7 mouse cellular contexts compared by ENCODE assay signal in genomic region chr12:31498936-31499313, GRCm38 (mm10). TPM values are rescaled to one million over a fixed set of nuclear protein-coding genes. Genes with fewer than 3 reads are reported as not detected.
DNase-seq lines count a peak whose midpoint lies in the region; ATAC-seq and TF ChIP-seq lines count a peak whose summit lies in the region.

No protein-coding gene starts in this region.

- H3K9ac ChIP-seq in limb, embryonic 15.5 days: peak overlapping the region; percentile 76
- peak overlapping the region; percentile 89 for H3K9ac ChIP-seq in neural tube, embryonic 14.5 days (replicated peaks; ENCODE audit: low read depth, low read length)

- intact Hi-C loops in gastrocnemius, postnatal 36 days (cut with DNase I): loop anchor here (10.0 kb wide), 1 partner anchor 124 kb away; no protein-coding TSS in a partner anchor

- DNase-seq in spleen, adult 2 months (ENCODE audit: low read depth in 1 of 2, low spot score in 2 of 2): no peak
- DNase-seq in spleen, postnatal 10 days (ENCODE audit: low spot score in 2 of 2): no peak
- DNase-seq in gastrocnemius, postnatal 4 days (ENCODE audit: low spot score in 2 of 2): no peak
- DNase-seq in gastrocnemius, postnatal 36 days: no peak

- peaks cover 9% of the 10 kb centered on the region for H3K4me1 ChIP-seq in spleen, adult 2 months (ENCODE audit: control insufficient read depth, insufficient read depth, insufficient read length)
- peaks cover 27% of the 10 kb centered on the region for H3K4me1 ChIP-seq in erythroblast, embryonic 14.5 days (ENCODE audit: control insufficient read depth)
- H3K4me1 ChIP-seq in limb, embryonic 15.5 days: peaks cover 13% of the 10 kb centered on the region
- H3K4me1 ChIP-seq in neural tube, embryonic 14.5 days (ENCODE audit: control insufficient read depth, insufficient read depth, low read length): peaks cover 15% of the 10 kb centered on the region; the same call in 1 of the 2 replicates

- H3K36me3 ChIP-seq in spleen, adult 2 months (ENCODE audit: control insufficient read depth, insufficient read depth, low read length): peaks cover under 1% of the 10 kb centered on the region; the same call in 1 of the 2 replicates
- peaks cover 9% of the 10 kb centered on the region for H3K36me3 ChIP-seq in erythroblast, embryonic 14.5 days (ENCODE audit: control insufficient read depth)
- H3K36me3 ChIP-seq in limb, embryonic 15.5 days: peaks cover 5% of the 10 kb centered on the region
- peaks cover under 1% of the 10 kb centered on the region; the same call in 1 of the 2 replicates for H3K36me3 ChIP-seq in neural tube, embryonic 14.5 days (ENCODE audit: control insufficient read depth, insufficient read depth, low read length)

- no peaks in the 10 kb centered on the region for H3K9me3 ChIP-seq in erythroblast, embryonic 14.5 days (ENCODE audit: control insufficient read depth, low read length)
- H3K9me3 ChIP-seq in limb, embryonic 15.5 days: no peaks in the 10 kb centered on the region
- no peaks in the 10 kb centered on the region for H3K9me3 ChIP-seq in neural tube, embryonic 14.5 days (ENCODE audit: control insufficient read depth, low read length)

- no peak for TF ChIP-seq POLR2A in spleen, adult 2 months (IDR thresholded peaks at IDR 0.05; ENCODE audit: low read depth, low read length)

- ATAC-seq in limb, embryonic 15.5 days (ENCODE audit: insufficient number of reproducible peaks, low FRiP score, low TSS enrichment, low read depth): no peak
- ATAC-seq in neural tube, embryonic 14.5 days (ENCODE audit: low read depth): peak; percentile 2; the same call in 1 of the 2 replicates

- H3K27me3 ChIP-seq in spleen, adult 2 months (ENCODE audit: control insufficient read depth, insufficient read depth, low read length): no peaks in the 10 kb centered on the region
- H3K27me3 ChIP-seq in erythroblast, embryonic 14.5 days (ENCODE audit: control insufficient read depth): no peaks in the 10 kb centered on the region
- no peaks in the 10 kb centered on the region for H3K27me3 ChIP-seq in limb, embryonic 15.5 days
- H3K27me3 ChIP-seq in neural tube, embryonic 14.5 days (ENCODE audit: control insufficient read depth, insufficient read depth, low read length): no peaks in the 10 kb centered on the region

- no peak for TF ChIP-seq CTCF in spleen, adult 2 months (IDR thresholded peaks at IDR 0.05; ENCODE audit: extremely low read depth, insufficient read depth, insufficient read length, insufficient replicate concordance)

- peak overlapping the region; percentile 94 for H3K4me3 ChIP-seq in spleen, adult 2 months (ENCODE audit: extremely low read depth, insufficient read depth, insufficient read length)
- H3K4me3 ChIP-seq in erythroblast, embryonic 14.5 days (replicated peaks): peak overlapping the region; percentile 89
- H3K4me3 ChIP-seq in limb, embryonic 15.5 days: peak overlapping the region; percentile 95
- H3K4me3 ChIP-seq in neural tube, embryonic 14.5 days (ENCODE audit: low read depth, low read length): peak overlapping the region; percentile 66

- peak overlapping the region; percentile 53 for H3K4me2 ChIP-seq in limb, embryonic 15.5 days
- peak overlapping the region; percentile 88 for H3K4me2 ChIP-seq in neural tube, embryonic 14.5 days (ENCODE audit: low read depth, low read length)

- WGBS in spleen, adult 2 months: under 1% methylated on average over 25 of the region's 25 CpGs
- 1% methylated on average over 25 of the region's 25 CpGs for WGBS in limb, embryonic 15.5 days
- under 1% methylated on average over 25 of the region's 25 CpGs for WGBS in neural tube, embryonic 14.5 days

- peak overlapping the region; percentile 97 for H3K27ac ChIP-seq in spleen, adult 2 months (ENCODE audit: insufficient read depth, low read length)
- peak overlapping the region; percentile 91 for H3K27ac ChIP-seq in limb, embryonic 15.5 days
- H3K27ac ChIP-seq in neural tube, embryonic 14.5 days (ENCODE audit: low read depth, low read length): peak overlapping the region; percentile 96

RNA-seq across cellular contexts. Expression of gene Cbll1, which starts 0.5 kb away (rescaled TPM):
- polyA plus RNA-seq in spleen, adult 2 months (2012; rRNA removed): 6.9 and 8.6 TPM in 2 replicates
- 0.17 TPM in 2 replicates for polyA plus RNA-seq in erythroblast, embryonic 14.5 days (2012)
- polyA plus RNA-seq in limb, embryonic 15.5 days (2015; fragmentation: Nextera tagmentation; extraction: Ambion mirVana): 10.6 and 11.5 TPM in 2 replicates
- polyA plus RNA-seq in neural tube, embryonic 14.5 days (2014; fragmentation: Nextera tagmentation; extraction: Ambion mirVana): 21.2 and 22.2 TPM in 2 replicates
- total RNA-seq in gastrocnemius, postnatal 4 days (2021): 10 to 100 TPM; 10.9 to 12.8 TPM
- 10 to 100 TPM in 1 of 2 experiments, 1 to 10 TPM in 1; 7.5 to 10.6 TPM for total RNA-seq in gastrocnemius, postnatal 36 days (2021)
